Mouse (Mus musculus): ENCODE measurements around the gene Wdr20. TPM values are rescaled to one million over a fixed set of nuclear protein-coding genes. Genes with fewer than 3 reads are reported as not detected.

Gene Wdr20
- polyA plus RNA-seq, 2 experiments = 20.4 to 27.9 TPM

GRCm38 (mm10) chr12:110758932-110759331, 21.2 kb downstream of the Wdr20 start:
- Histone ChIP-seq H3K4me1 (ENCODE audit: control insufficient read depth, insufficient read depth, low read length) (no peaks in the 10 kb centered on the region), H3K36me3 (ENCODE audit: control insufficient read depth, insufficient read depth, low read length) (peaks cover 11% of the 10 kb centered on the region; the same call in 1 of the 2 replicates), H3K4me3 (replicated peaks; ENCODE audit: low read length) (no peak overlapping the region), H3K9ac (ENCODE audit: low read depth, low read length, severe bottlenecking) (no peak overlapping the region), H3K4me2 (replicated peaks; ENCODE audit: low read depth, low read length, severe bottlenecking) (no peak overlapping the region), H3K27me3 (ENCODE audit: control insufficient read depth, insufficient read depth, low read length) (no peaks in the 10 kb centered on the region), H3K9me3 (ENCODE audit: control insufficient read depth, low read length) (no peaks in the 10 kb centered on the region), H3K27ac (replicated peaks; ENCODE audit: low read depth, low read length) (no peak overlapping the region)
- DNase-seq (ENCODE audit: low spot score) (no peak), ATAC-seq (ENCODE audit: low FRiP score, low read depth) (no peak)
- 96% methylated on average over 7 of the region's 8 CpGs for WGBS
- TF ChIP-seq POLR2A (IDR thresholded peaks at IDR 0.05; ENCODE audit: borderline replicate concordance, extremely low read depth, insufficient read depth, insufficient read length) = no peak

GRCm38 (mm10) chr12:110762321-110762720, 24.6 kb downstream of the Wdr20 start:
- Histone ChIP-seq H3K36me3 (ENCODE audit: control insufficient read depth, insufficient read depth, low read length) (no peaks in the 10 kb centered on the region), H3K4me2 (replicated peaks; ENCODE audit: low read depth, low read length, severe bottlenecking) (no peak overlapping the region), H3K4me1 (ENCODE audit: control insufficient read depth, insufficient read depth, low read length) (no peaks in the 10 kb centered on the region), H3K9ac (ENCODE audit: low read depth, low read length, severe bottlenecking) (no peak overlapping the region), H3K27ac (replicated peaks; ENCODE audit: low read depth, low read length) (no peak overlapping the region), H3K9me3 (ENCODE audit: control insufficient read depth, low read length) (no peaks in the 10 kb centered on the region), H3K27me3 (ENCODE audit: control insufficient read depth, insufficient read depth, low read length) (no peaks in the 10 kb centered on the region), H3K4me3 (replicated peaks; ENCODE audit: low read length) (no peak overlapping the region)
- ATAC-seq (ENCODE audit: low FRiP score, low read depth) (no peak), DNase-seq (ENCODE audit: low spot score) (no peak)
- no peak for TF ChIP-seq POLR2A (IDR thresholded peaks at IDR 0.05; ENCODE audit: borderline replicate concordance, extremely low read depth, insufficient read depth, insufficient read length)
- 76% methylated on average over 2 of the region's 2 CpGs for WGBS

- no peak for ATAC-seq (ENCODE audit: low FRiP score, low read depth)
- no peak overlapping the region for H3K27ac ChIP-seq (replicated peaks; ENCODE audit: low read depth, low read length)
- no peaks in the 10 kb centered on the region for H3K36me3 ChIP-seq (ENCODE audit: control insufficient read depth, insufficient read depth, low read length)
- no peak overlapping the region for H3K9ac ChIP-seq (ENCODE audit: low read depth, low read length, severe bottlenecking)
- H3K4me2 ChIP-seq (replicated peaks; ENCODE audit: low read depth, low read length, severe bottlenecking) = no peak overlapping the region
- no peaks in the 10 kb centered on the region for H3K9me3 ChIP-seq (ENCODE audit: control insufficient read depth, low read length)
- no peak for TF ChIP-seq POLR2A (IDR thresholded peaks at IDR 0.05; ENCODE audit: borderline replicate concordance, extremely low read depth, insufficient read depth, insufficient read length)
- WGBS = 90% methylated on average over 5 of the region's 5 CpGs
- no peak for DNase-seq (ENCODE audit: low spot score)
- no peaks in the 10 kb centered on the region for H3K4me1 ChIP-seq (ENCODE audit: control insufficient read depth, insufficient read depth, low read length)
- no peak overlapping the region for H3K4me3 ChIP-seq (replicated peaks; ENCODE audit: low read length)
- no peaks in the 10 kb centered on the region for H3K27me3 ChIP-seq (ENCODE audit: control insufficient read depth, insufficient read depth, low read length)
These were observed 26.8 kb downstream of the Wdr20 start for GRCm38 (mm10) chr12:110764531-110764930.

- Histone ChIP-seq H3K4me1 (ENCODE audit: control insufficient read depth, insufficient read depth, low read length) (no peaks in the 10 kb centered on the region), H3K4me3 (replicated peaks; ENCODE audit: low read length) (no peak overlapping the region), H3K9ac (ENCODE audit: low read depth, low read length, severe bottlenecking) (no peak overlapping the region), H3K36me3 (ENCODE audit: control insufficient read depth, insufficient read depth, low read length) (no peaks in the 10 kb centered on the region), H3K27ac (replicated peaks; ENCODE audit: low read depth, low read length) (no peak overlapping the region), H3K4me2 (replicated peaks; ENCODE audit: low read depth, low read length, severe bottlenecking) (no peak overlapping the region), H3K27me3 (ENCODE audit: control insufficient read depth, insufficient read depth, low read length) (no peaks in the 10 kb centered on the region), H3K9me3 (ENCODE audit: control insufficient read depth, low read length) (no peaks in the 10 kb centered on the region)
- DNase-seq (ENCODE audit: low spot score) (no peak), ATAC-seq (ENCODE audit: low FRiP score, low read depth) (no peak)
- TF ChIP-seq POLR2A (IDR thresholded peaks at IDR 0.05; ENCODE audit: borderline replicate concordance, extremely low read depth, insufficient read depth, insufficient read length) = no peak
These were observed 30.8 kb downstream of the Wdr20 start for GRCm38 (mm10) chr12:110768562-110768961.

- Histone ChIP-seq H3K4me1 (ENCODE audit: control insufficient read depth, insufficient read depth, low read length) (no peaks in the 10 kb centered on the region), H3K27me3 (ENCODE audit: control insufficient read depth, insufficient read depth, low read length) (no peaks in the 10 kb centered on the region), H3K4me2 (replicated peaks; ENCODE audit: low read depth, low read length, severe bottlenecking) (no peak overlapping the region), H3K27ac (replicated peaks; ENCODE audit: low read depth, low read length) (no peak overlapping the region), H3K9me3 (ENCODE audit: control insufficient read depth, low read length) (no peaks in the 10 kb centered on the region), H3K36me3 (ENCODE audit: control insufficient read depth, insufficient read depth, low read length) (no peaks in the 10 kb centered on the region; the same call in 1 of the 2 replicates), H3K9ac (ENCODE audit: low read depth, low read length, severe bottlenecking) (no peak overlapping the region), H3K4me3 (replicated peaks; ENCODE audit: low read length) (no peak overlapping the region)
- WGBS = 50% methylated on average over 6 of the region's 6 CpGs
- DNase-seq (ENCODE audit: low spot score) = no peak
- ATAC-seq (ENCODE audit: low FRiP score, low read depth) = no peak
- no peak for TF ChIP-seq POLR2A (IDR thresholded peaks at IDR 0.05; ENCODE audit: borderline replicate concordance, extremely low read depth, insufficient read depth, insufficient read length)
These were observed 32.0 kb downstream of the Wdr20 start for GRCm38 (mm10) chr12:110769660-110770297.

Measured in limb, embryonic 14.5 days (tissue).